ENCODE assay signal across 13 mouse cellular contexts in genomic region chr16:41551851-41552262, GRCm38 (mm10).
DNase-seq lines count a peak whose midpoint lies in the region; ATAC-seq and TF ChIP-seq lines count a peak whose summit lies in the region.
"Had no signal": no experiment of that assay in that cellular context is flagged by ENCODE, and none has a peak within 500 bp of the region (broad histone marks: within the 10 kb centered on the region; RNA-seq: fewer than 3 reads in every experiment).

No protein-coding gene starts in this region.

- DNase-seq in brain, adult 2 months (ENCODE audit: low read depth, low spot score) = peak; percentile 43
- DNase-seq in embryo, embryonic 10.5 days (ENCODE audit: low spot score) = peak; percentile 70
- DNase-seq in hindbrain, embryonic 11.5 days (ENCODE audit: low spot score) = peak; percentile 57
- DNase-seq in limb, embryonic 14.5 days (ENCODE audit: low spot score) = no peak
- no peak for DNase-seq in spleen, postnatal 4 days (ENCODE audit: low spot score in 2 of 2)
- DNase-seq in gastrocnemius, adult 8-10 months (ENCODE audit: low spot score in 2 of 2) = no peak
- no peak for DNase-seq in kidney, postnatal 25 days
- DNase-seq: adrenal gland, postnatal 25 days; heart, postnatal 36 days; thymus, postnatal 25 days had no signal

- peak; percentile 87 for ATAC-seq in hindbrain, embryonic 11.5 days (ENCODE audit: low FRiP score)
- ATAC-seq in limb, embryonic 14.5 days (ENCODE audit: low FRiP score, low read depth) = no peak
- ATAC-seq in megakaryocyte progenitor cell, adult 5-6 weeks (replicated peaks; ENCODE audit: poor library complexity) = no peak

- no peak for TF ChIP-seq POLR2A in limb, embryonic 14.5 days (IDR thresholded peaks at IDR 0.05; ENCODE audit: borderline replicate concordance, extremely low read depth, insufficient read depth, insufficient read length)

- H3K9ac ChIP-seq in hindbrain, embryonic 11.5 days (ENCODE audit: low read depth, low read length) = no peak overlapping the region
- H3K9ac ChIP-seq in limb, embryonic 14.5 days (ENCODE audit: low read depth, low read length, severe bottlenecking) = 0 out of 2 replicates have a peak overlapping the region, but pooled peaks have one; percentile 7
- H3K9ac ChIP-seq: embryonic facial prominence, embryonic 15.5 days had no signal

- H3K36me3 ChIP-seq in hindbrain, embryonic 11.5 days (ENCODE audit: control insufficient read depth, insufficient read depth, low read length) = no peaks in the 10 kb centered on the region
- no peaks in the 10 kb centered on the region for H3K36me3 ChIP-seq in limb, embryonic 14.5 days (ENCODE audit: control insufficient read depth, insufficient read depth, low read length)
- H3K36me3 ChIP-seq: embryonic facial prominence, embryonic 15.5 days; G1E had no signal

- H3K27me3 ChIP-seq in hindbrain, embryonic 11.5 days (ENCODE audit: control insufficient read depth, insufficient read depth, low read length) = no peaks in the 10 kb centered on the region
- no peaks in the 10 kb centered on the region for H3K27me3 ChIP-seq in limb, embryonic 14.5 days (ENCODE audit: control insufficient read depth, insufficient read depth, low read length)
- H3K27me3 ChIP-seq: embryonic facial prominence, embryonic 15.5 days had no signal

- peak overlapping the region; percentile 58 for H3K27ac ChIP-seq in hindbrain, embryonic 11.5 days (ENCODE audit: low read depth, low read length)
- no peak overlapping the region for H3K27ac ChIP-seq in limb, embryonic 14.5 days (replicated peaks; ENCODE audit: low read depth, low read length)
- H3K27ac ChIP-seq: embryonic facial prominence, embryonic 15.5 days had no signal

- 1% methylated on average over 3 of the region's 3 CpGs for WGBS in hindbrain, embryonic 11.5 days
- 18% methylated on average over 3 of the region's 3 CpGs for WGBS in limb, embryonic 14.5 days

- no peaks in the 10 kb centered on the region for H3K9me3 ChIP-seq in hindbrain, embryonic 11.5 days (ENCODE audit: control insufficient read depth, low read length)
- no peaks in the 10 kb centered on the region for H3K9me3 ChIP-seq in limb, embryonic 14.5 days (ENCODE audit: control insufficient read depth, low read length)
- H3K9me3 ChIP-seq: embryonic facial prominence, embryonic 15.5 days had no signal

- H3K4me2 ChIP-seq in hindbrain, embryonic 11.5 days (replicated peaks; ENCODE audit: low read depth, low read length) = no peak overlapping the region
- no peak overlapping the region for H3K4me2 ChIP-seq in limb, embryonic 14.5 days (replicated peaks; ENCODE audit: low read depth, low read length, severe bottlenecking)
- H3K4me2 ChIP-seq: embryonic facial prominence, embryonic 15.5 days had no signal

- H3K4me3 ChIP-seq in hindbrain, embryonic 11.5 days (ENCODE audit: low read depth, low read length) = no peak overlapping the region
- no peak overlapping the region for H3K4me3 ChIP-seq in limb, embryonic 14.5 days (replicated peaks; ENCODE audit: low read length)
- H3K4me3 ChIP-seq: embryonic facial prominence, embryonic 15.5 days had no signal

- H3K4me1 ChIP-seq in hindbrain, embryonic 11.5 days (replicated peaks; ENCODE audit: control insufficient read depth, insufficient read depth, low read length) = 0 out of 2 replicates have a peak, but pooled peaks cover 4% of the 10 kb centered on the region
- peaks cover 7% of the 10 kb centered on the region; the same call in 1 of the 2 replicates for H3K4me1 ChIP-seq in limb, embryonic 14.5 days (ENCODE audit: control insufficient read depth, insufficient read depth, low read length)

Comparison
In these comparisons a context has a peak if more than half of its experiments do, and no peak if none do; other contexts are left out.
1. DNase-seq: peak in brain, adult 2 months (single experiment), embryo, embryonic 10.5 days (single experiment) and hindbrain, embryonic 11.5 days (single experiment); none in limb, embryonic 14.5 days (single experiment), spleen, postnatal 4 days (0 of 2), gastrocnemius, adult 8-10 months (0 of 2) and kidney, postnatal 25 days (0 of 2).